ENCODE assay signal across 17 mouse cellular contexts in genomic region chr19:55688585-55688984, GRCm38 (mm10). TPM values are rescaled to one million over a fixed set of nuclear protein-coding genes. Genes with fewer than 3 reads are reported as not detected.
A peak's percentile ranks its signal among the peaks of the same experiment; 100 is the strongest.
DNase-seq lines count a peak whose midpoint lies in the region; ATAC-seq and TF ChIP-seq lines count a peak whose summit lies in the region.
"Had no signal": no experiment of that assay in that cellular context is flagged by ENCODE, and none has a peak within 500 bp of the region (broad histone marks: within the 10 kb centered on the region; RNA-seq: fewer than 3 reads in every experiment).

No protein-coding gene starts in this region.

- H3K4me1 ChIP-seq in spleen, adult 2 months (ENCODE audit: control insufficient read depth, insufficient read depth, insufficient read length), result peaks cover 5% of the 10 kb centered on the region; the same call in 1 of the 2 replicates
- H3K4me1 ChIP-seq in kidney, embryonic 15.5 days, result no peaks in the 10 kb centered on the region
- no peaks in the 10 kb centered on the region for H3K4me1 ChIP-seq in midbrain, embryonic 16.5 days (ENCODE audit: control insufficient read depth, insufficient read depth, low read length)
- H3K4me1 ChIP-seq: embryonic facial prominence, embryonic 13.5 days; hindbrain, embryonic 12.5 days; limb, embryonic 15.5 days; midbrain, embryonic 13.5 days had no signal

- H3K27me3 ChIP-seq in spleen, adult 2 months (ENCODE audit: control insufficient read depth, insufficient read depth, low read length), result no peaks in the 10 kb centered on the region
- H3K27me3 ChIP-seq in kidney, embryonic 15.5 days, result peaks cover 13% of the 10 kb centered on the region; the same call in 1 of the 2 replicates
- H3K27me3 ChIP-seq in midbrain, embryonic 16.5 days (ENCODE audit: control insufficient read depth, insufficient read depth, low read depth, low read length), result no peaks in the 10 kb centered on the region; the same call in 1 of the 2 replicates

- no peaks in the 10 kb centered on the region for H3K9me3 ChIP-seq in kidney, embryonic 15.5 days (replicated peaks)
- no peaks in the 10 kb centered on the region for H3K9me3 ChIP-seq in midbrain, embryonic 16.5 days (replicated peaks; ENCODE audit: control insufficient read depth, low read length, poor library complexity, severe bottlenecking)
- H3K9me3 ChIP-seq: embryonic facial prominence, embryonic 13.5 days; hindbrain, embryonic 12.5 days; limb, embryonic 15.5 days; midbrain, embryonic 13.5 days had no signal

- H3K4me3 ChIP-seq in spleen, adult 2 months (ENCODE audit: extremely low read depth, insufficient read depth, insufficient read length), result peak overlapping the region; percentile 19; the same call in 1 of the 2 replicates
- H3K4me3 ChIP-seq in kidney, embryonic 15.5 days (replicated peaks), result no peak overlapping the region
- no peak overlapping the region for H3K4me3 ChIP-seq in midbrain, embryonic 16.5 days (ENCODE audit: low read depth, low read length)
- H3K4me3 ChIP-seq: embryonic facial prominence, embryonic 13.5 days; heart, adult 2 months; hindbrain, embryonic 12.5 days; limb, embryonic 15.5 days; midbrain, embryonic 13.5 days had no signal

- no peak overlapping the region for H3K9ac ChIP-seq in kidney, embryonic 15.5 days
- no peak overlapping the region for H3K9ac ChIP-seq in midbrain, embryonic 16.5 days (ENCODE audit: low read depth, low read length)
- H3K9ac ChIP-seq: embryonic facial prominence, embryonic 13.5 days; forebrain, postnatal 0 days; hindbrain, embryonic 12.5 days; limb, embryonic 15.5 days; midbrain, embryonic 13.5 days had no signal

- 36% methylated on average over 8 of the region's 8 CpGs for WGBS in spleen, adult 2 months
- WGBS in kidney, embryonic 15.5 days, result 70% methylated on average over 8 of the region's 8 CpGs
- WGBS in midbrain, embryonic 16.5 days, result 94% methylated on average over 8 of the region's 8 CpGs

- peak in 1 of 2 experiments; percentile 48 for DNase-seq in spleen, adult 2 months (ENCODE audit: low read depth in 1 of 2, low spot score in 2 of 2)
- no peak for DNase-seq in spleen, adult 18-20 months
- peak; percentile 58 for DNase-seq in CD4-positive helper T cell, adult 2 months (ENCODE audit: low read depth, low spot score)
- DNase-seq in gastrocnemius, adult 8-10 months (ENCODE audit: low spot score in 2 of 2), result no peak
- DNase-seq: adrenal gland, postnatal 25 days; cerebellum, adult 8-10 months; forebrain, postnatal 0 days; heart, adult 2 months; kidney, postnatal 10 days had no signal

- peak; percentile 78 for ATAC-seq in common myeloid progenitor, adult 5-6 weeks (replicated peaks; ENCODE audit: low read depth, poor library complexity, severe bottlenecking)
- ATAC-seq in monocyte, adult 5-6 weeks (replicated peaks; ENCODE audit: insufficient number of reproducible peaks, low FRiP score, low TSS enrichment, poor library complexity, severe bottlenecking), result peak; percentile 80
- ATAC-seq in kidney, embryonic 15.5 days (replicated peaks; ENCODE audit: low FRiP score), result no peak
- ATAC-seq in midbrain, embryonic 16.5 days, result no peak
- ATAC-seq: forebrain, postnatal 0 days; midbrain, embryonic 13.5 days had no signal

- no peak for TF ChIP-seq POLR2A in spleen, adult 2 months (IDR thresholded peaks at IDR 0.05; ENCODE audit: low read depth, low read length)

- H3K27ac ChIP-seq in spleen, adult 2 months (ENCODE audit: insufficient read depth, low read length), result no peak overlapping the region
- H3K27ac ChIP-seq in kidney, embryonic 15.5 days, result no peak overlapping the region
- H3K27ac ChIP-seq in midbrain, embryonic 16.5 days (ENCODE audit: low read length), result no peak overlapping the region
- H3K27ac ChIP-seq: embryonic facial prominence, embryonic 13.5 days; heart, adult 2 months; hindbrain, embryonic 12.5 days; limb, embryonic 15.5 days; midbrain, embryonic 13.5 days had no signal

- H3K4me2 ChIP-seq in kidney, embryonic 15.5 days, result no peak overlapping the region
- H3K4me2 ChIP-seq in midbrain, embryonic 16.5 days (ENCODE audit: low read length), result no peak overlapping the region
- H3K4me2 ChIP-seq: embryonic facial prominence, embryonic 13.5 days; hindbrain, embryonic 12.5 days; limb, embryonic 15.5 days; midbrain, embryonic 13.5 days had no signal

- H3K36me3 ChIP-seq in spleen, adult 2 months (ENCODE audit: control insufficient read depth, insufficient read depth, low read length), result no peaks in the 10 kb centered on the region
- H3K36me3 ChIP-seq in kidney, embryonic 15.5 days, result no peaks in the 10 kb centered on the region
- H3K36me3 ChIP-seq in midbrain, embryonic 16.5 days (ENCODE audit: control insufficient read depth, insufficient read depth, low read length), result no peaks in the 10 kb centered on the region
- H3K36me3 ChIP-seq: embryonic facial prominence, embryonic 13.5 days; hindbrain, embryonic 12.5 days; limb, embryonic 15.5 days; midbrain, embryonic 13.5 days had no signal

- no peak for TF ChIP-seq CTCF in spleen, adult 2 months (IDR thresholded peaks at IDR 0.05; ENCODE audit: extremely low read depth, insufficient read depth, insufficient read length, insufficient replicate concordance)

RNA-seq across cellular contexts. Expression of gene Tcf7l2, which starts 53.0 kb away (rescaled TPM):
- polyA plus RNA-seq in spleen, adult 2 months (2012; rRNA removed), result 11.3 and 12.1 TPM in 2 replicates
- 1.7 and 2.1 TPM in 2 replicates for total RNA-seq in common myeloid progenitor, adult 5-6 weeks (2017)
- total RNA-seq in monocyte, adult 5-6 weeks (2017), result 11.3 to 16.3 TPM (median 15.3 TPM) in 3 replicates
- polyA plus RNA-seq in kidney, embryonic 15.5 days (2015; fragmentation: Nextera tagmentation; extraction: Ambion mirVana), result 61.3 and 61.7 TPM in 2 replicates
- total RNA-seq in gastrocnemius, adult 8-10 months (2022), result 10 to 100 TPM in 1 of 4 experiments, 1 to 10 TPM in 3; 5.7 to 10.7 (median 7.7) TPM
- polyA plus RNA-seq in midbrain, embryonic 16.5 days (2015; fragmentation: Nextera tagmentation; extraction: Ambion mirVana), result 824 and 1,080 TPM in 2 replicates

Comparison
In these comparisons a context has a peak if more than half of its experiments do, and no peak if none do; other contexts are left out.
1. ATAC-seq: peak in common myeloid progenitor, adult 5-6 weeks (single experiment) and monocyte, adult 5-6 weeks (single experiment); none in kidney, embryonic 15.5 days (single experiment) and midbrain, embryonic 16.5 days (single experiment).